Mouse (Mus musculus): ENCODE results near the gene Fcrl5.

GRCm38 (mm10) chr3:87515567-87516081 lies 80.1 kb downstream of the Fcrl5 start:
- no peak for TF ChIP-seq CTCF (IDR thresholded peaks at IDR 0.05; ENCODE audit: control insufficient read depth, insufficient read depth, insufficient replicate concordance, low read depth, low read length)
- no peak for TF ChIP-seq POLR2A (IDR thresholded peaks at IDR 0.05; ENCODE audit: control insufficient read depth, low read depth, low read length)

All from testis, adult 2 months (tissue).